Mouse (Mus musculus): ENCODE measurements around the gene Lcmt2. TPM values are rescaled to one million over a fixed set of nuclear protein-coding genes. Genes with fewer than 3 reads are reported as not detected.

Lcmt2 gene
- polyA plus RNA-seq, 1 experiment: 6.8 TPM

GRCm38 (mm10) chr2:121119260-121119659 is 21.2 kb downstream of the Lcmt2 start:
- 88% methylated on average over 3 of the region's 3 CpGs for WGBS
- Histone ChIP-seq H3K36me3 (ENCODE audit: control insufficient read depth, insufficient read depth, low read length) (no peaks in the 10 kb centered on the region), H3K27ac (ENCODE audit: insufficient read depth, low read length) (no peak overlapping the region), H3K4me3 (ENCODE audit: extremely low read depth, insufficient read depth, insufficient read length) (no peak overlapping the region), H3K27me3 (ENCODE audit: control insufficient read depth, insufficient read depth, low read length) (no peaks in the 10 kb centered on the region), H3K4me1 (ENCODE audit: control insufficient read depth, insufficient read depth, insufficient read length) (no peaks in the 10 kb centered on the region)
- TF ChIP-seq CTCF (IDR thresholded peaks at IDR 0.05; ENCODE audit: extremely low read depth, insufficient read depth, insufficient read length, insufficient replicate concordance) (no peak), POLR2A (IDR thresholded peaks at IDR 0.05; ENCODE audit: low read depth, low read length) (no peak)
- no peak for DNase-seq (ENCODE audit: low read depth in 1 of 2, low spot score in 2 of 2)

- no peak for DNase-seq (ENCODE audit: low read depth in 1 of 2, low spot score in 2 of 2)
- WGBS: 91% methylated on average over 2 of the region's 2 CpGs
Observed at GRCm38 (mm10) chr2:121115418-121115817, 25.0 kb downstream of the Lcmt2 start.

GRCm38 (mm10) chr2:121109695-121110094 is 30.8 kb downstream of the Lcmt2 start, which contains the start of gene Tgm7:
Gene Tgm7, minus strand, starts transcription at chr2:121109795.
- WGBS: 90% methylated on average over 4 of the region's 4 CpGs
- TF ChIP-seq CTCF (IDR thresholded peaks at IDR 0.05; ENCODE audit: extremely low read depth, insufficient read depth, insufficient read length, insufficient replicate concordance) (no peak), POLR2A (IDR thresholded peaks at IDR 0.05; ENCODE audit: low read depth, low read length) (no peak)
- Histone ChIP-seq H3K27ac (ENCODE audit: insufficient read depth, low read length) (no peak within 1 kb of the TSS), H3K27me3 (ENCODE audit: control insufficient read depth, insufficient read depth, low read length) (no peaks in the 10 kb centered on the region), H3K36me3 (ENCODE audit: control insufficient read depth, insufficient read depth, low read length) (no peaks in the 10 kb centered on the region), H3K4me1 (ENCODE audit: control insufficient read depth, insufficient read depth, insufficient read length) (no peaks in the 10 kb centered on the region), H3K4me3 (ENCODE audit: extremely low read depth, insufficient read depth, insufficient read length) (no peak within 1 kb of the TSS)
- no peak for DNase-seq (ENCODE audit: low read depth in 1 of 2, low spot score in 2 of 2)

More at GRCm38 (mm10) chr2:121115418-121115817, 25.0 kb downstream of the Lcmt2 start:
- H3K36me3 ChIP-seq (ENCODE audit: control insufficient read depth, insufficient read depth, low read length): no peaks in the 10 kb centered on the region
- no peak overlapping the region for H3K27ac ChIP-seq (ENCODE audit: insufficient read depth, low read length)
- TF ChIP-seq CTCF (IDR thresholded peaks at IDR 0.05; ENCODE audit: extremely low read depth, insufficient read depth, insufficient read length, insufficient replicate concordance) (no peak), POLR2A (IDR thresholded peaks at IDR 0.05; ENCODE audit: low read depth, low read length) (no peak)
- no peaks in the 10 kb centered on the region for H3K27me3 ChIP-seq (ENCODE audit: control insufficient read depth, insufficient read depth, low read length)
- no peak overlapping the region for H3K4me3 ChIP-seq (ENCODE audit: extremely low read depth, insufficient read depth, insufficient read length)
- H3K4me1 ChIP-seq (ENCODE audit: control insufficient read depth, insufficient read depth, insufficient read length): no peaks in the 10 kb centered on the region

GRCm38 (mm10) chr2:121105940-121106339 is 34.5 kb downstream of the Lcmt2 start:
- Histone ChIP-seq H3K36me3 (ENCODE audit: control insufficient read depth, insufficient read depth, low read length) (no peaks in the 10 kb centered on the region), H3K27me3 (ENCODE audit: control insufficient read depth, insufficient read depth, low read length) (no peaks in the 10 kb centered on the region), H3K4me1 (ENCODE audit: control insufficient read depth, insufficient read depth, insufficient read length) (no peaks in the 10 kb centered on the region), H3K4me3 (ENCODE audit: extremely low read depth, insufficient read depth, insufficient read length) (no peak overlapping the region), H3K27ac (ENCODE audit: insufficient read depth, low read length) (no peak overlapping the region)
- no peak for DNase-seq (ENCODE audit: low read depth in 1 of 2, low spot score in 2 of 2)
- TF ChIP-seq CTCF (IDR thresholded peaks at IDR 0.05; ENCODE audit: extremely low read depth, insufficient read depth, insufficient read length, insufficient replicate concordance) (no peak), POLR2A (IDR thresholded peaks at IDR 0.05; ENCODE audit: low read depth, low read length) (no peak)

- Histone ChIP-seq H3K4me1 (ENCODE audit: control insufficient read depth, insufficient read depth, insufficient read length) (no peaks in the 10 kb centered on the region), H3K27me3 (ENCODE audit: control insufficient read depth, insufficient read depth, low read length) (no peaks in the 10 kb centered on the region), H3K36me3 (ENCODE audit: control insufficient read depth, insufficient read depth, low read length) (no peaks in the 10 kb centered on the region), H3K27ac (ENCODE audit: insufficient read depth, low read length) (no peak overlapping the region), H3K4me3 (ENCODE audit: extremely low read depth, insufficient read depth, insufficient read length) (no peak overlapping the region)
- DNase-seq (ENCODE audit: low read depth in 1 of 2, low spot score in 2 of 2): peak; percentile 22 to 34
- peak; percentile 50; the same call in 1 of the 2 replicates for TF ChIP-seq CTCF (IDR thresholded peaks at IDR 0.05; ENCODE audit: extremely low read depth, insufficient read depth, insufficient read length, insufficient replicate concordance)
- TF ChIP-seq POLR2A (IDR thresholded peaks at IDR 0.05; ENCODE audit: low read depth, low read length): no peak
- 16% methylated on average over 9 of the region's 9 CpGs for WGBS
Observed at GRCm38 (mm10) chr2:121102051-121102450, 38.4 kb downstream of the Lcmt2 start.

GRCm38 (mm10) chr2:121089751-121090150 is 50.7 kb downstream of the Lcmt2 start:
- WGBS: 87% methylated on average over 4 of the region's 4 CpGs
- no peak for TF ChIP-seq POLR2A (IDR thresholded peaks at IDR 0.05; ENCODE audit: low read depth, low read length)
- TF ChIP-seq CTCF (IDR thresholded peaks at IDR 0.05; ENCODE audit: extremely low read depth, insufficient read depth, insufficient read length, insufficient replicate concordance): no peak

GRCm38 (mm10) chr2:121088507-121088906 is 51.9 kb downstream of the Lcmt2 start:
- Histone ChIP-seq H3K36me3 (ENCODE audit: control insufficient read depth, insufficient read depth, low read length) (no peaks in the 10 kb centered on the region), H3K4me1 (ENCODE audit: control insufficient read depth, insufficient read depth, insufficient read length) (no peaks in the 10 kb centered on the region), H3K4me3 (ENCODE audit: extremely low read depth, insufficient read depth, insufficient read length) (no peak overlapping the region), H3K27ac (ENCODE audit: insufficient read depth, low read length) (no peak overlapping the region), H3K27me3 (ENCODE audit: control insufficient read depth, insufficient read depth, low read length) (no peaks in the 10 kb centered on the region)
- TF ChIP-seq CTCF (IDR thresholded peaks at IDR 0.05; ENCODE audit: extremely low read depth, insufficient read depth, insufficient read length, insufficient replicate concordance) (no peak), POLR2A (IDR thresholded peaks at IDR 0.05; ENCODE audit: low read depth, low read length) (no peak)
- DNase-seq (ENCODE audit: low read depth in 1 of 2, low spot score in 2 of 2): no peak
- 97% methylated on average over 3 of the region's 3 CpGs for WGBS

More at GRCm38 (mm10) chr2:121089751-121090150, 50.7 kb downstream of the Lcmt2 start:
- H3K27me3 ChIP-seq (ENCODE audit: control insufficient read depth, insufficient read depth, low read length): no peaks in the 10 kb centered on the region
- no peak overlapping the region for H3K27ac ChIP-seq (ENCODE audit: insufficient read depth, low read length)
- H3K4me1 ChIP-seq (ENCODE audit: control insufficient read depth, insufficient read depth, insufficient read length): no peaks in the 10 kb centered on the region
- no peak overlapping the region for H3K4me3 ChIP-seq (ENCODE audit: extremely low read depth, insufficient read depth, insufficient read length)
- no peak for DNase-seq (ENCODE audit: low read depth in 1 of 2, low spot score in 2 of 2)
- no peaks in the 10 kb centered on the region for H3K36me3 ChIP-seq (ENCODE audit: control insufficient read depth, insufficient read depth, low read length)
